Mouse (Mus musculus) thymus, adult 18-20 months (tissue): ENCODE measurements around the gene Tex2.

ENCODE experiments used
- DNase-seq, 2 experiments: peaks; one replicate each; pipeline ENCODE4 v3.0.0; 2022; ENCODE audit warnings: mixed read lengths in 2 of 2

The Tex2 gene

GRCm38 (mm10) chr11:106617821-106618580 lies 4.8 kb upstream of the Tex2 start:
- DNase-seq = no peak

- DNase-seq = no peak
Measured at GRCm38 (mm10) chr11:106615561-106615960, 2.3 kb upstream of the Tex2 start.

DNA sequence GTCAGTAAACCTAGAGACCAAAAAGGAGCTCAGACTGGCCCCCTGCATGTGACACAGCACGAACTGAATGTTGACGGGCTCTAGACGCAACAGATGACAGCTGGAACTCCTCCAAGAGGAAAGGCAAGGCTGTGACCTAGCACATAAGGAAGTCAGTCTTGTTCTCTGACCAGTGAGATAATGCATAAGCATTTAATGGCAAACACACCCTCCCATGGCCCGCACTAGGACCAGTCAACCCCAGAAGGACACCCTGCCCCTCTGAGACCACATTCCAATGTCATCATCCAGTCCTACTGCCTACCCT lies 1.1 kb upstream of the Tex2 start:
- no peak for DNase-seq

DNA sequence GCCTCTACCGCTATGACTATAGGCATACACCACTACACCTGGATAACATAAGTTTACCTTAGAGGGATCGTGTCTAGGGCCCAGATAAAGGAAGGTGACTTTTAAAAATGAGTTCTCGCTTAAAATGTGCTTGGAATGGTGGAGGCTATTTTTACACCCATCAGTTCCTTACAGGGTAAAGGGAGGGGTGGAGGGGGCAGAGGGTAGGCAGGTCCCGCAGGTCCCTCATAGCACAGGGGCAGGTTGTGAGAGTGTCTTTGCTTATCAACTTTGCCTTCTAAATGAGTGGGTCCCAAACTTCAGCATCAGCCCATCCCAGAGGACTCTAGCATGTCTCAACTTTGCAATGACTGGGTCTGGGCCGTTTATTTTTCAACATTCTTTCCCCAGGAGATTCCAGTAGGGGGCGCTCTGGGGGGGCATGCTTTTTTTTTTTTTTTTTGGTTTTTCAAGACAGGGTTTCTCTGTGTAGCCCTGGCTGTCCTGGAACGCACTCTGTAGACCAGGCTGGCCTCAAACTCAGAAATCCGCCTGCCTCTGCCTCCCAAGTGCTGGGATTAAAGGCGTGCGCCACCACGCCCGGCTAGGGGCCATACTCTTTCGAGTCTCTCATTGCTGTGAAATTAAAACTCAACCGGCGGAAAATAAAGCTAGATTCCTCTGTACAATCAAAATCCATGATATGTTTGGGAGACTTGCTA lies 565 bp upstream of the Tex2 start:
- no peak for DNase-seq

DNA sequence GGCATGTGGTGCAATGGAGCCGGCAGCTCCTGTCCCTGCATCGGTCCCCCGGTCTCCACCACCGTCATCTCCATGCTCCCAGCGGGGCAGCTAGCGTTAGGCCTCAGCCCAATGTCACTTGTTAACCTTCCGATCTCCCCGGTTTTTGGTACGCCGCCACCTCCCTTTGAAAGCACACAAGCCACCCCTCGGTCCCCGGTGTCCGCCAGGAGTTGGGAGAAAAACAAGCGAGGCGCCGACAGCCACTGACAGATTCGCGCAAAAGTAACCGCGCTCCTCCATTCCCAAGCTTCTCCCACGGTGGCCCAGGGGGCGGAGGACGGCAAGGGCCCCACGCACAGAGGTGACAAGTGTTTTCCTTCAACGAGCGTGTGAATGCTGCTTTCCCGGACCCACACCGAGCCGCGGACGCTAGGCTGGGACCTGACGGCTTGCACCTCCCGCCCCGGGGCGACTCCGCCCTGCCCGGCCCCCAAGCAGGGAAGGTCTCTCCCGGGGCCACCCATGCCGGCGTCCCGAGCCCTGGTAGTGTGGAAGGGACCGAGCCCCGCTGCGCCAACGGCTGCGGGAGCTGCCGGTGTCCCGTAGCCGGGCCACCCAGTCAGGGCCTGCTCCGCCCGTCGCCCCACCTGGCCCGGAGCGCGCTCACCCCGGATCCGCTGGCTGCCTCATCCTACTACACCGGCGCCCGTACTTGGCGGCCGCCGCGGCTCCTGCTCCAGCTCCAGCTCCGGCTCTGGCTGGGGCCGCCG lies 838 bp downstream of the Tex2 start:
- peak; percentile 30 to 62 for DNase-seq

GRCm38 (mm10) chr11:106609731-106610130 lies 3.5 kb downstream of the Tex2 start:
- DNase-seq = no peak

GRCm38 (mm10) chr11:106607316-106607715 lies 5.9 kb downstream of the Tex2 start:
- no peak for DNase-seq

DNA sequence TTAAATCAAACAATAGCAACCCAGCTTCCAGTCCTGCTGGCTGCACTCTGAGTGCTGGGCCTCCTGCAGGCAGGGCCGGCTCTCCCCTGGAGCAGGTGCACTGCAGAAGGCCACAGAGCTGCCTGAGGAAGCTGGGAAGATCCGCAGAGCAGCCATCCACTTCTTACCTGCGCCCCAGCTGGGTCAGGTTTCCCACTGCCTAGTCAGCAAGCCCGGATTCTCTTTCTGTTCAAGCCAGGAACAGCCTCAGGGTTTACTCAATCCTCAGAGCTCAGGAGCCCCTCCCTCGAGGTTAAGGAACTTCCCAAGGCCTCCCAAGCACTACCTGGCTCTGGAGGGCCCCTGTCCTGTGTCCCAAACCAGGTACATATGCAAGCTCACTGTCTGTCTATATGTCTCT lies 7.2 kb downstream of the Tex2 start:
- no peak for DNase-seq

DNA sequence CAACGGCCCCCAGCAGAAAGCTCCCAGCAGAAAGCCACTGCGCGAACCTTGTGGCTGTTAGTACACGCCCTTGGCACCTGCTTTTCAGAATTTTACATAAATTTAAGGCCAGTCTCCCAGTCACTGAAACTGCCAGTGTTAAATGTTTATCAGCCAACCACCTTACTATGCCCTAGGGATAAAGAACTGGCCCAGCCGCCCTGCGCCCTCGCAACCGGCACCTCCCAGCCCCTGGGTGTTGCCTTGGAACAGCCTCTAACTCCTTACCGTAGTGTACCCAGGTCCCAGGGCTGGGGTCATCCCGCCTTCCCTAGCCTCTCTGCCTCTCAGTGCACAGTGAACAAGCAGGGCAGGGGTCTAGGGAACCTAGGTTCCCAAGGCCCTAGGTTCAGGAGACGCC lies 10.0 kb downstream of the Tex2 start:
- DNase-seq = no peak

DNA sequence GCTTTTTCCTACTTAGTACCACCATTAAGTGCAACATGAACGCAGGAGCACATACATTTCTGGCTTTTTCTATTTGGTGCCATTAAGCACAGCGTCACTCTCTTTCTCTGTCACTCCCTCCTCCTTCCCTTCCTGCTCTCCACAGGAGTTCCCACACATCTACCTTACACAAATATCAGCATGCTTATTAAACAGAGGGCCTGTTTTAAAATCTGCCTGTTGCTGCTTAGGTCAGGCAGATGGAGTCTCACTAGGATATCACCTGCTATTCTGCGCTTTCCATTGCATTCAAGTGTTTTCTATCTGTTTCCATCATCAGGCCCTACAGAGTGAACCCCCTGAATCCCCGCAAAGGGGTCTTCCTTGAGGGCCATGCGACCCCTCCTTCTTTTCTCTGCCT lies 13.1 kb downstream of the Tex2 start:
- no peak for DNase-seq

GRCm38 (mm10) chr11:106599345-106599744 lies 13.9 kb downstream of the Tex2 start:
- DNase-seq = no peak

DNA sequence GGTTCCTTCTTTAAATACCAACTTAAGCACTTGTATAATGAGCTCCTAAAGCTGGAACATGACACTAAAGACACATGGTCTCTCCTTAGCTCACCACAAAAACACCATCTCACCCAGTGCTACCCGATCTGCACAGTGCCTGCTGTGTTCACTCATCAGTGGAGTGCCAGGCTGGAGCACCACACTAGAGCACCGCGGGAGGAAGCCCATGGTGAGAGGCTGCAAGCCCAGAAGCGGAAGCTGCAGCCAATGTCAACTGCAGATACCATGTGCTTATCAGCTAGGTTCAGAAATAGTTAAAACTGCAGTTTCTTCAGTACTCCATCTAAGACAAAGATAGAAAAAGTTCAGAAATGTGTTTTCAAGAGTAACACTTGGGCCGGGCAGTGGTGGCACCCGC lies 14.9 kb downstream of the Tex2 start:
- no peak for DNase-seq

DNA sequence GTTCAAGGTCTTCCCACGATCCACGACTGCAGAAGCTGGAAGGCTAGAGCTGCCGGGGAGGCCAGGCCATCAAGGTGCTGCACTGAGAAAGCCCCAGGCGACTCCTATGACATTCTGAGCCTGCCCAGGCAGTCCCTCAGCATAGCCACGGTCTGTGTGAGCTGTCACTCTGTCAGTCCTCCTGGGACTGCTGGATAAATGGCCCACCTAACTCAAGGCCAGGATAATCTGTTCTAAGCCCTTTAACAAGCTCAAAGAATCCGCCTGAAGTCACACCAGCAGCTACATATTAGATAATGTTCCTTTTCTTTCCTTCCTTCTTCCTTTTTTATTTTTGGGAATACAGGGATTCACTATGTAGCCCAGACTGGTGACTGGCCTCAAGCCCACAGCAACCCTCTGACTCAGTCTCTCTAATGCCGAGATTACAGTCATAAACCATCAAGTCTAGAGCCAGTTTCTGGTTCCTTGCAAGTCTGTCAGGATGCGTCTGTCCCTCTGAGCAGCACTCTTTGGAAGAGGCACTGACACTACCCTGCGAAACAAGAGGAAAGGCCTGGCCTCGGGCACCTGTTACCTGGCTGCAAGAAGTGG lies 15.4 kb downstream of the Tex2 start:
- DNase-seq = no peak

DNA sequence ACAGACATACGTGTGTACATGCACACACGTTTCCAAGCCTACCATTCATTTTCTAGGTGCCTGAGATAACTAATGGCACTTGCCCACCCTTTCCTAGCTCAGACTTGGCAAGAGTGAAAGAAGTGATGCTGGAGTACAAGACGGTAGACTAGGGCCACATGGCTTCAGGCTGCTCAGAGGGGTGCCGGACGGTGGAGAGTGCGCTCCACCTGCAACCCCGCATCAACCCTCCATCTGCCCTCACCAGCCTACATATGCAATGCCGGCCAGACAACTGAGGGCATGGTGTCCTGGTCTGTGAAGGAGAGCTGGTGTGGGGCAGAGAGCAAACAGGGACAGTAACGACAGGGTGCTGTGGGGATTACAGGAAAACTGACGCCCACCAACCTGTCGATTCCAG lies 22.0 kb downstream of the Tex2 start:
- DNase-seq = no peak

GRCm38 (mm10) chr11:106590143-106590542 lies 23.1 kb downstream of the Tex2 start:
- no peak for DNase-seq

GRCm38 (mm10) chr11:106588781-106589180 lies 24.4 kb downstream of the Tex2 start:
- no peak for DNase-seq

DNA sequence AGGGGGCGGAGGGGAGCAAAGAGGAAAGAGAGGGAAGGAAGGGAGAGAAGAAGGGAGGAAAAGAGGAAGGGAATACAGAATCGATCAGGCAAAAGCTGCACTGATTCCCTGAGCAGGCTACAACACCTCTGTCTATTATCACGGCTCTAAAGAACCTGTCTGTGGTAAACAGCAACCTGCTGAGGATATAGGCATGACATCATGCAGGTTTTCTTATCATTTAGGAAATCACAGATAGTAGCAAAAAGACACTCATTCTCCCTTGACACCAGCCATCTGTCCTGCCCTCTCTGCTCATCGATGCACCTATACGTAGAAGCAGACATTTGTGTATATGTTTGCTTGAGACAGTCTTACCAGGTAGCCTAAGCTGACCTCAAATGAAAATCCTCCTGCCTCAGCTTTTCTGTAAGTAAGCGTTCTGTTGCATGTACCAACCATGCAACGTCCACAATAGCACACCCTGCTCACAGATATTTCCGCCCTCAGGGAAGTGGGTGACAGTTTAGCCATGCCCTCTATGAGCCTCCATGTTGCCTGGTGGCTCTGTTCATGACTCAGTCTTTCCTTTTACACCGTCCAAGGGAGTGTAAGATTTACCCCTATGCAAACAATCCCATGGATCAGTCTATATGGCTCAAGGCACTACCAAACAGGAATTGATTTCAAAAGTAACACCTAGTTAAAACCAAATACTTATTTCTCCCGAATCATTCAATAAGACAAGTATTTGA lies 25.3 kb downstream of the Tex2 start:
- no peak for DNase-seq

GRCm38 (mm10) chr11:106583801-106584200 lies 29.4 kb downstream of the Tex2 start:
- no peak for DNase-seq

GRCm38 (mm10) chr11:106581357-106581756 lies 31.9 kb downstream of the Tex2 start:
- no peak for DNase-seq

DNA sequence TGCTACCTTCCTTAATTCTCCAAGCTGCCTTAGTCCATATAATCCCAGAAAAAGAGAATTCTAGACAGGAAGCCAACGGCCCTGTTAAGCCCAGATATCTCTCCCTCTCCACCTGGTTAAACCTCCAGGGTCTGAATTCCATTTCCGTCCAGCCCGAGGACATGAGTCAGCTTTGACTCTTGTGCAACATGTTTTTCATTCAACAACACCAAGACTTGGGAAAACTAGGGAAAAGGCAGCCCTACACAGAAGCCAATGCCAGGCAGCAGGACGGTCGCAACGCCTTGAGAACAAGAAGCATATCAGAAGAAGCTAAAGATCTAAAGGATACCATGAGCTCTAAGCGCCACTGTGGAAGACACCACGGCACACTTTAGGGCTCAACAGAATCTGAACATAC lies 32.8 kb downstream of the Tex2 start:
- DNase-seq = no peak

DNA sequence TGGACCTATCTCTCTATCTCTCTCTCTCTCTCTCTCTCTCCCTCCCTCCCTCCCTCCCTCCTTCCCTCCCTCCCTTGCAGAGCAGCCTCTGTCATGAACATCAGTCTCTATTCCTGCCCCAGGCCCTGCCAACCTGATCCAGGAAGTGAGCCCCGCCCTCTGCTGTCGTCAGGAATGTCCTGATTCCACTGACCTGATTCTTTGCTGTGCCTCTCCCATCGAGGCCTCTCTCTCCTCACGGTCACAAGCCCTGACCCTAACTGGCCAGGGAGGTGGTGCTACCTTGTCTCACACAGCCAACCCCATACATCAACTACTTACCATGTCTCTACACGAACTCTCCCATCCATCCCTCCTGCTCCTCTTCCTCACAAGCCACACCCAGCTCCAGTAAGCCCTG lies 33.3 kb downstream of the Tex2 start:
- no peak for DNase-seq

DNA sequence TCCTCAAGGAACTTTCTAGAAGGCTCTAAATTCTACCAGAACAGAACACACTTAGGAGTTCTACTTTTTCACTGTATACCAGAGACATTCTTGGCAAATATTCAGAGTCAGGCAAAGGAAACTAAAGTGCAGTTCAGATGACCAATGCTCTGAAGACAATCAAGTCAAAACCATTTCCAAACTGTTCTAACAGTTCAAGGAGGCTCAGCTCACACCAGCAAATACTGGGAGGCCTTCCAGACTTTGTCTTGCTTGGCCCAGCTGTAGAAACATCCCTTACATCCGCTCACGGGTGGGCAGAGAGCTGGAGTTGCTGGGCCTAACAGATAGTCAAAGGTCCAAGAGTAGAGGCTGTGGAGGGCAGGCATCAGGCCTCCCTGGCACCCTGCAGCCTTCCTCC lies 34.1 kb downstream of the Tex2 start:
- no peak for DNase-seq
